Mouse (Mus musculus): ENCODE results near the gene Prickle2.

Prickle2 gene

DNA sequence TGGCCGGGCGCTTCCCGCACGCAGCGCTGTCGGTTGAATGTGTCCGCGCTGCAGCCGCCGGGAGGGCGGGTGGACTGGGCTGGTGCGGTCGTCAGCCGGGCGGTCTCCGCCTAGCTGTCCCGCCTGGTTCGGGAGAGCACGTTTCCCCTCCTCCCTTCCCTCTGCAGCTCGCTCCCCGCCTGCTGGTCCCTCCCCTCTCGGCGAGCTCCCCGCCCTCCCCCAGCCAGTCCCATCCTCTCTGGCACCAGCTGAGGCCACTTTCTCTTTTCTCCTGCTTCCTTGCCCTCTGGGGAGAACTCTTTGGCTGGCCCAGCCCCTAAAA, at the start of gene Prickle2:
Prickle2 (minus strand) TSS at position 11 of the 322 bp plus-strand sequence.
- DNase-seq, result peak; percentile 4

DNA sequence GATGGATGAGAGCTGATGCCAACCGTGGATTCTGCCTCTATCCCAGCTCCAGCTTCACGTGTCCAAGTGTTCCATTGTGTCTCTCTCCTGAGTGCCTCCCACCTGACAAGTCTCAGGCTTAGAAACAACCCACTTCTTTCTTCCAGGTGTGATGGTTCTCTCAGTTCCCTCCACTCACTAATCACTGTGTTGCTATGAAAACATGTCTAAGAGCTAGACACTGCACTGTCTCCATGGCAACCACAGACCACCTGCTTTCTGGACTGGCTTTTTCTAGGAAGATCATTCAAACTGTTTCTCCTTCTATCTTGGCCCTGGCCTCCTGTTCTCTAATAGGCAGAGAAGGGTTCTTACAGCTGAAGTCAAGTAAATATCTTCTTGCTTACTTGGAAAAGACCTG, 46.8 kb upstream of the Prickle2 start:
- no peak for DNase-seq

DNA sequence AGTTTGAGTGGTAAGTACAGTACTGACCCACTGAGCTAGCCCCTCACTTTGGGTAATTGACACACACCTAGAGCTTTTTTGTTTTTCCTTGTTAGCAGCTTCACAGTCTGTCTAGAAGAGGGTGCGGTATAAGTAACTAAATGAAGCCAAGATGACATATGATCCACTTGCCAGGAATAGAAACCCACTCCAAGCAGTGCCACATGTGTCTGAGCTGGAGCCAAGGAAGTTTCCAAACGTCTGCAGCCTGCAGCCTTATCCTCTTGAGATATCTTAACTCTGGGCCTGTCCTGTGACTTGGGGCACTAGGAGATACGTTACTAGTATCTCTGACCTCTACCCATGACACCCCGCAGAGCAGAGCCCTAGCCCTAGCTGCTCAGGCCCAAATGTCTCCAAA, 43.5 kb upstream of the Prickle2 start:
- DNase-seq, result no peak

DNA sequence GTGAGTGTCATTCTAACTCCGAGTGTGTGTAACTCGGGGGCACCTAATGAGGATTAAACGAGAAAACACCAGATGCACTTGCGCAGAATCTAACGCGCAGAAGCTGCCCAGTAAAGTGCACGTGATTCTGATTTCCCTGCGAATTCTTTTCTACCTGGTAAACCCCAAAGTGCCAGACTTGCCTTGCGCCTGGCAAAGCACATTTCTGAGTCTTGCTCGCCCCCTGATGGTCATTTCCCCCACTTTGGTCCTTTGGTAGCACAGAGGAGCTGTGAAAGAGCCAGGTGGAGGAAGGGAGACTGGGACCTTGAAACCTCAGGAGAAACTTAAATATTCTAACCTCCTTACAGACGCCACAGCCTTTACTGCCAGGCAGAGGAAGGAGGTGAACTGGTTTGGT, 37.6 kb upstream of the Prickle2 start:
- DNase-seq, result peak; percentile 37

DNA sequence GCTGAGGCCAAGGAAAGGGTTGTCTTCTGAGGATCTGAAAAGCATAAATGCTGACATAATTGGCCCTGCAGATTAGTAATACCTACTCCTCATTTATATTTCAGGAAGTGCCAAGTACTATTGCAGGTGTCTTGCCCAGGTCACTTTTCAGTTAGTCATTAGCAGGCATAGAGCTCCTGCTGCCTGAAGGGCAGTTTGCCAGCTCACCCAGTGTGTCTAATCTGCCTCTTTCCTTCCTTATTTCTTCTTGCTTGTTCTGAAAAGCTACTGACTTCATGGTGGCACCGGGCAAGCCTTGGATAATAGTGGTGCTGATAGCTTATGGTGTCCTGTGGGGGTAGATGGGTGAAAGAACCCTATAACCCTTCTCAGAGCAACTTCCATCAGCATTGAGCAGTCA, 31.2 kb upstream of the Prickle2 start:
- no peak for DNase-seq

DNA sequence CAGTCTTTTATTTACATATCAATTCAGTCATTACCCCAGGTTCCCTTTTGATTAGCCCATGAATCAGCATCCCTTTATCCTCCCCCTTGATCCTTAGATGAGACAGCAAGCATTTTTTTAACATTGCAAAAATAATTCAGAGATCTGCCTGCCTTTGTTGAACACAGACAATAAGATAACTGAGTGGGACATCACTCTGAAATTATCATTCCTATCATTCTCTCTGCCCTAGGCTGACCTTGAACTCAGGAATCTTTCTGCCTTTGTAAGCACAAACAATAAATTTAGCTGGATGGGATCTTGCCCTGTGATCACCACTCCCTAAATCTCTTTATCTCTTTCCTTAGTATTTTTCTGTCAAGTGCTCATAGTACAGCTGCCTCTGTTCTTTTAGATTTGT, 27.7 kb upstream of the Prickle2 start:
- no peak for DNase-seq

DNA sequence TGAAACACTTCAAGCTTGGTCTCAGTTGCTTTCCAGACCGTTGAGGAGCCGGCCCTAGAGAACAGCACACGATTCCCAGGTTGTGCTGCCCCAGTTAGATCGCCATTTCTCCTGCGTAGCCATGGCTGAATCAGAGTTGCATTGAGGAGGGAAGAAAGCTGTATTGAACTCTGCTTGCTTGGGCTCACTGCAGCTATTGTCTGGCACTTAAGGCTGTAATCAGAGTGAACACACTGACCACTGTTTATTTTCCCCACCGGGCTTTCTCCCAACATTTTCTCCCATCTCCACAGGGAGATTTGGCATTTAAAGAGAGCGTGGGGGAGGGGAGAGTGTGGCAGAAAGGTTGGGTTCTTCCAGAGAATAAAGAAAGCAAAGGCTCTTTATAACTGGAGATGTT, 22.6 kb upstream of the Prickle2 start:
- DNase-seq, result peak; percentile 6

DNA sequence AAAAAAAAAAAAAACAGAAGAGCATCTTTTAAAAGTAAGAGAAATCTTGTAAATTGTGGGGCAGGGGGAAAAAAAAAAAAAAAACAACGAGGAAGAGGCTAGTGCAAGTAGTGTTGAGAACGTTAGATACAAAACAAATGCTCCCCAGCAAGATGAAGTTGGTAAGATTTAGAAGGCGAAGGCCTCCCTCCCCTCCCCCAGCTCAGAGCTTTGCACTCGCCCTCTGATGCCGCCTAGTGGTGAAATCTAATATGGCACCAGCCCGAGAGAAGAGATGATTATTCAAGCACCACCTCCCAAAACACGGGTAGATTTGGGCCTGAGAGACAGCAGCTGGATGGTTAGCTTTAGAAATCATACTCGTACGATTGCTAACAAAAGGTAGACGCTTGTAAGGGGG, 22.1 kb upstream of the Prickle2 start:
- DNase-seq, result peak; percentile 57

DNA sequence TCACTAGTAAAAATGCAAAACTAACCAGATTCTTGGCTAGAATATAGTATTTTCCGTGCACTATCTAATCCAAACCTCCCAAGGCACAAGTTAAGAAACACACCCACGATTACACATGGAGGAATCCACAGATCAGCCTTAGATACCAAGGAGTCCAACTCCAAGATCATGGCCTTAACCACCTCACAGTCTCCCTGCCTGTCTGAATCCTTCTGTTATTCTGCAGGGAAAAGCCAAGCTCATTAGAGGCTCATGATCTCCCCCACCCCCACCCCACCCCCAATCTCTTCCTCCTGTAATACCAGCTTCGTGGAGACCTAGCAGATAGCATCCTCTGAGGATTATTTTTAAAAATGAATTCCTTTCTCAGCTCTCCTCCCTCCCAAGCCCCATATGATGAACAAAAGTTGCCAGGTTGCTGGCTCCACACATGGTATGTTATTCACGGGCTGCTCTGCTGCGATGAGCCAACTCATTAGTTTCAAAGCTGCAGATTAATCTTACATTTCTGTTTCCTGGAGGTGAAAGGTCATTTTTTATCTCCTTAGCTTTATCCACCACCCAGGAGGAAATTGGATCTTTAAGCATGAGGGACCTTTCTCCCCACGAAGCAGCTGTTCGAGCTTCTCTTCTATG, 21.5 kb upstream of the Prickle2 start:
- no peak for DNase-seq

DNA sequence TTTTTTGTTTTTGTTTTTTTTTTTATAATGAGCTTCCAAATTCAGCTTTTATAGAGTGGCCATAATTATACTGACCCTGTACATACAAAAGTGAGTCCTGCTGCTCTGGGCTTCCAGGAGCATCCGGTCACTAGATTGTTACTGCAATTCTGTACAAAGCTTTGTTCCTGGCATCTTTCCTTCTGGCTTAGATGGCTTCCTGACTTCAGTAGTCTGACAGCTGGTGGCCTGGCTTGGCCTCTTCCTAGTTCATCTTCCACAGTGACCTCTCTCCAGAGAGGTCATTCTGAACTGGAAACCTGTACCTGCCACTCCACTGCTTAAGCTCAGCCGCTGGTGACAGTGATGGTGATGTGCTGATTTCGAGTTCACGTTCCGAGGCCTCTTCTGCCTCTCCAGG, 20.2 kb upstream of the Prickle2 start:
- DNase-seq, result no peak

DNA sequence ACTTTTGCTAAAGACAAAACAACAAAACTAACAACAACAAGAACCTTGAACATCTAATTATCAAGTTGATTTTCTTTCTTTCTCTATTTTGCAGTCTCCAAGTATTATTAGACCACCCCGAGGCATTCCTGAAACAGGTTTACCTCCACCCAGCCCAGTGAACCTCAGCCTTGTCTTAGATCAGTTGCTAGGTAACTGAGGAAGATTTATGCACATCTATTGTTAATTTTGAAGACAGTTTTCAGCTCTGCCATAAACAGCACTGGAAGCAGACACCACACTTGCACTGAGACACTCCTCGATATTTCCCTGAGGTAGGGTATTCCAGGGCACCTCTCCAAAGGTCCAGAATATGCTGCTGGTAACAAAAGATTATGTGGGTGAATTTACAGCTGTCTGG, 18.4 kb upstream of the Prickle2 start:
- DNase-seq, result no peak

DNA sequence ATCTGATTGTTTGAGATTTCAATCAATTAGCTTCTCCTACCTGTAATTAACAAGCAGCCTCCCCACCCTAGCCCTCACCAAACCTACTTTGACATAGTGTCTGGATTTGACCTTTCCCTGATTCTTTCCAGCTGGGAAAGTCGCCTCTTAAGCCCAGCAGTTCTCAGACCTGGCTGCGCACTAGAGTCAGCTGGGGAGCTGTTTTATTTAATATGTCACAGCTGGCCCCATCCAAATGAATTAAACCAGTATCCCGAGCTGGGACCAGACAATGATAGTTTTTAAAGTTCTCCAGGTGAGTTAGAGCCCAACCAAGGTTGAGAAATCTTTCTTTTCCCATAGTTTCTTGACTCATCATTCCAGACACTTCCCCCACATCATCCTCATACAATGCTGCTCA, 9.9 kb upstream of the Prickle2 start:
- no peak for DNase-seq

DNA sequence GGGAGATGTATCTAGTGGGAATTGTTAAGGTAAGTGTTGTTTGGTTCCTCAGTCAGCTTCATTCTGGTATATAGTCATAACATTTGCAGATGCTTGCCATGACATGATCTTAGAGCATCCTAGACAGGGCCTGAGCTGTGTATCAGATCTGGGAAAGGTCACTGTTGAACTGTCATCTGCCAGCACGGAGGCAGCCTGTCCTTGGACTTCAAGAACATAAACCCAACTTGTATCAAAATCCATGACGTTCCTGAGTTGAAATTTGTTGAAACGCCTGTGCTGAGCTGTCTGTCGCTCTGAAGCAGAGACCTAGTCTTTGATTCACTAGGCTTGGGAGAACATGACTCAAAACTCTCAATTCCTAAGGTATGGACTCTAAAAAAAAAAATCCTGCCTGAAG, 8.8 kb upstream of the Prickle2 start:
- DNase-seq, result no peak

DNA sequence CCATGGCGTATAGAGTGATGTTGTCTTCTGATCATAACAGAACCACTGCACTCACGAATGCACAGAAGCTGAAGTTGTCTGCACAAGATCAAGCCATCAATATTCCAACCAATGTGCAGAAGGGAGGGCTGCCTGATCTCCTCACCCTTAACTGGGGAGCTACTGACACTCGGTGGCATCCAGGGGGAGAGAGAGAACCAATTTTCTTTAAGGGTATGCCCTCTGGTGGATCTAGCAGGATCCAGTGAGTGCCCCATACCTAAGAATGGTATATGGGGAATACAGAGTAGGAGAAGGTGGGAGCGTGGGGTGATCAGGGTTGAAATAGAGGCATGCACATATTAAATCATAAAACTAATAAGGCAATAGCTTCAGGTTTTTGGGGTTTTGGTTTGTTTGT, 2.2 kb upstream of the Prickle2 start:
- DNase-seq, result no peak

DNA sequence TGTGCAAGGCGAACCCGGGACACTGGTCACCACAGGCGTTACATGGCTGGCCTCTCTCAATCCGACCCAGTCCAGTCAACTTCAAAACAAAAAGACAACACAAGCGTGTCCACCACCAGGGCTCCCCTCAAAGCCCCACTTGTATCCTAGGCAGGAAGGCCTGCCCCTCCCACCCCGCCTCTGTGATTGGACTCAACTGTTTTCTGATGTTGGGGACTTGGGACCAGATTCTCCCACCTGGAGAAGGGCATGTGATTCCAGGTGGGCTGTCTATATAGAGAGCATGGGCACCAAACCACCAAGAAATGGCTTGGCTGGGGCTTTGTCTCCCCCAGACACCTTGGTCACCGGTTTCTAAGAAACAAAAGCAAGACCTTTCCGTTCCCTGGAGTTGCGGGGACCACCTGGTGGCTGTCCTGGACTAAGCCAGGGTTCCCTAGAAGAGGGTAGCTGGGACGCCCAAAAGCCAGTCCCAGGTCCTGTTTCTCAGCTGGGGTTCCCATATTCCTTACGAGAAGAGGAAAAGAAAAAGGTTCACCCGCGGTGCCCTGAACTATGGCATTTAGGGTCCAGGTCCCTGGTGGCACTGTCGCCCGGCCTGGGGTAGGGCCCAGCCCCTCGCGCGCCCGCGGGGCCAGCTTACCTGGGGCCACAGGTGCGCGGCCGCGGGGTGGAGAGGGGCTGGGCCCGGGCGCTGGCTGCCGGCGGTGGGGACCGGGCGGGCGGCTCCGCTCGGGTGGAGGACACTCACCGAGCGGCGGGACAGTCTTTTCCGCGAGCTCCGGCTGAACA, 406 bp downstream of the Prickle2 start:
- no peak for DNase-seq

DNA sequence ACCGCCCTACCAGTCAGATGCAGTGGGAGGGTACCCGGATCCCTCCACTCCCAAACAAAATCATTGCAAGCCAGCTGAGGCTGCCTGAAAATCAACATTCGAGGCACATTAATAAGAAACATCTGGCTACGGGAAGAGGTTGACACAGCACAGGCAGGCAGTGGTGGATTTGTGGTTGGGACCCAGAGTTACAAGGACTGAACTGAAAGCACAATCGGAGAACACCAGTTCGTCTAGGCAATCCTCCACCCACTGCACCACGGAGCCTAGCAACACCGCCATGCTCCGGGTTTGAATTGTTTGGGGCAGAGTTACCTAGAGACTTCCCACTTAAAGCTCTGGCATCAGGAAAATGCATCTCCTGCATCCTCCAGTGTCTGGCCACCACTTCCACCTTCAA, 1.1 kb downstream of the Prickle2 start:
- DNase-seq, result no peak

DNA sequence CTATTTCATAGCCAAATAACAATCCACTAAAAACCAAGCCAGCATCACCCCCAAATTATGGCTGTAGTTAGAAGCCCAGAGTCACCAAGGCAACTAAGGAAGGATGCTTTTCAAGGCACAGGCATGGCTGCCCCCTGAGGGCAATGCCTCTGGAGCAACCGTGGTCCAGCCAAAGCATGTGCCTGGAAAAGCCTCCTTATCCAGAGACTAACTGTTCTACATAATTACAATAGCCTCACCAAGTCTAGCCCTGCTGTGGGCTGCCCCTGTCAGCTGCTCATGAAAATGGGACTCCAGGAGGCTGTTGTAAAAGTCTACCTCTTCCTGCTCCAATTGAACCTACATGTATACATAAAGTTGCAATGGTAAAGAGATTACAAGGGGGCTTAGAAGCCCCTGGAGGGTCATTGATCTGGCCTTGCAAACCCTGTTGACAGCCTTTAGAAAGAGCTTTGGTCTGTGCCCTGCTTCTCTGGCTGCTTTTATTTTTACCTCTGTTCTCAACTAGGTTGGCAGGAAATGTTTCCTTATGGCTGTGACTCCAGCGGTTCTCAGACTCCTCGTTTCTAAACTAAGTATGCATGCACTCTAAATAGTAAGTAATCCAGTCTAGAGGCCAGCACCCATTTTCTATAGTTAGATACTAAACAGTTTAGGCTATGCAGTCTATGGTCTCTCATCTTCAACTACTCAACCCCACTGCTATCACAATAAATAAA, 6.3 kb downstream of the Prickle2 start:
- no peak for DNase-seq

DNA sequence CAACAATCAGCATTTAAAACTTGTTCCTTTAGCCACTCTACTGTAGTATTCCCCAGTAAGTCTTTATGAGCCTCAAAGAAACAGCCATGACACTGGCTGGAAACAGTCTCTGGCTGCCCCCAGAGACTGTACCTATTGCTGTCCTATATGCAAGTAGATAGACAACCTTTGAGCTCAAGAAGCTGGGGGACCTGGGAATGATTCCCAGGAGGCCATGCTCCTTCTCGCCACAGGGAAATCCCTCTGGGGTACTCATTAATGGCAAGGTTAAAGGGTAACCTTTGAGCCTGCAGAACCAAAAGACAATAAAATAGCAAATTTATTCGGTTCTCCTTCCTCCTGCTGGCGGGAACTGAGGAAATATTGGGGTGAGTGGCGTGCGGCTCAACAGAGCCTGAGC, 8.1 kb downstream of the Prickle2 start:
- DNase-seq, result no peak

DNA sequence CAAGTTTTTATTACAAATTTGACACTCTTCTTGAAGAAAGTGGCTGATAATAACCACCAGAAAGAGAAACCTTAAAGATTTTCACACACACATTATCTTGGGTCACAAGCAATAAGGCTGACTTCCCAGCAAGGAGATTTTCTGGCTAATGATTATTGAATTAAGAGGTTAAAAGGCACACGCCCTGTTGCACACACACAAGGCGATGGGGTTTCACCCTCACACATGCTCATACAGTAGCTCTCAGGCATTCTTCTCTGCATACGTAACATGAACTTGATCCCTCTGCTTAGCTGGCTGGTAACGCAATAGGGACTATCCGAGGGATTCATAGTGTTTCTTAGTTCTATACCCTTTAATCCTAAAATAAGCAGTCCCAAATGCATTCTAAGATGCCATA, 18.6 kb downstream of the Prickle2 start:
- no peak for DNase-seq

DNA sequence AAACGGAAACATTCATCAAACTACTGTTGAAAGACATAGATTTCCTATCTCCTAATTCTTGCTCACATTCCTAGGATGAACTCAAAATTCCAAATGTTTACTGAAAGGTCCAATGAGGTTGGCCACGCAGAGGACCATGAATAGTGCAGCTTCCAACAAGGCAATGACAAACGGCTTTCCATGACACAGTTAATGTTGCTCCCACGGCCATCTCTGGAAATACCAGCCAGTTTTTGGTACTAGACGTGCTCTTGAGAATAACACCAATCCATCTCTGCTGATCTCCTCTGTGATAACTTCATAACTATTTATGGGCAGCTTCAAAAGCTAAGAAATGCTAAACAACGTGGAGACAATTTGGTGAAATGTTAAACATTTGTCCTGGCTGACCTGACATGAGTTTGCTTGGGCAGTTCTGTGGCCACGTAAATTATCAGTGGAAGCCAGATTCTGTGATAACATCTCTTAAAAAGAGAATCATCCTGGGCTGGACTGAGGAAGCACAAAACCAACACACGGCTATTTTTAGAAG, 31.5 kb downstream of the Prickle2 start:
- no peak for DNase-seq

DNA sequence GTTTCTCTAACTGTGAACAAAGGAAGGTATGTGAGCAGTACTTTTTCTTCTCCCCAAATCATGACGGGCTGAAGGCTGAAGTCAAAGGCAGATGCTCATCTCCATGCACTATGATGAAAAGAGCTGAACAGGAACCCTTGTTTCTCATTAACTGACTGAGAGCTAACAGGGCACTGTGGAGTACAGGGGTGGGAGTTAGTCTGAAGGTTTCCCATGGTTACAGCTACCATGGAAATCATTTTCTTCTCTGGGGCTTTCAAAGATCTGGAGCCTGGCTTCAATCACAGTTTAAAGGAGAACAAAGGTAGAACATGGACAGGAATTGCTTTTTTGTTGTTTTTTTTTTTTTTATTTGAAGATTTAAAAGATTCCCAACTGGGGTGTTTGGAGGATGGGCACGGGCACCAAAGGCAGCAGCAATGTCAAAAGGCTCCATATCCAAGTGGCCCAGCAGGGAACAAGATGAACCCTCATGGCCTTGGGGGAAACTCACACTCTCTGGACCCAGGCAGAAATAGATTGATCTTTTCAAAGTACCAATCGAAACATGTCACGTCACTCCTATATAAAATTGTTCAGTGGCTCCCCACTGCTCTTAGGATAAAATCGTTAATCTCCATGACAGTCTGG, 35.3 kb downstream of the Prickle2 start:
- DNase-seq, result no peak

DNA sequence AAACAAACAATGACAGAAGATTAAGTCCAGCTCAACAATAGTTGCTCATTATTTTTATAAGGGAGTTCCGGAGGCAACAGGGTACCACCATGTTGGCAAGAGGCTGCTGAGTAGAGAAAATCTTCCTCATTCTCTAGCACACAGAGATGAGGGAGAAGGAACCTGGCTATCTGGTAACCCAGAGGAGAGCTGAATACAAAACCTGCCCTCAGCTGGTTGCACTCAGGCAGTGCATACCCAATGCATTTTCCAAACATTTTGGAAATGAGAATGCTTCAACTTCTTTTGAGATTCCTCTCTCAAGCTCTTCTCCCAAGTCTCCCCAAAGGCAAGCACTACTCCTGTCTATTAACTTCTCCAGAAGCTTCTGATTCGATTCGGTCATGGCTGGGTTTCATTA, 36.3 kb downstream of the Prickle2 start:
- no peak for DNase-seq

DNA sequence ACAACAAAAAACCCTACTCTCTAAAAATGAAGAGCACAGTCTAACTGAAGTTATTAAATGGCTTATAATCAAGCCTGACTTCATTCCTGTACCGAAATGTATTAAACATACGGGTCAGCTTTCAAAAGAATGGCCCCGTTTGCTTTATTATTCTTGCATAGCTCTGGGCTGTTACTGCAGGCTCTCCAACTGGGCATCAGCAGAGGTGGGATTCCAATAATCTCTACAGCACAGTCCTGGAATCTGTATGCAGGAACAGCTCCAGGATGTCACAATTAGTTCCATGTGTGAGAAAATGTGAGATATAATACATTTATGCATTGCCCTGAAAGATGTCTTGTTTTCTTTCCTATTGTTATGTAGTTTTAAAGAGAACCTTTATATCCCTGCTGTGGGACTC, 38.4 kb downstream of the Prickle2 start:
- DNase-seq, result no peak
